Mouse (Mus musculus): ENCODE data around the gene Pld4. TPM values are rescaled to one million over a fixed set of nuclear protein-coding genes. Genes with fewer than 3 reads are reported as not detected.
A peak's percentile ranks its signal among the peaks of the same experiment; 100 is the strongest.

The Pld4 gene
- polyA plus RNA-seq, 1 experiment from 2014 or later, result 13.0 TPM

- Histone ChIP-seq H3K27me3 (replicated peaks; ENCODE audit: control insufficient read depth, insufficient read depth, low read length) (no peaks in the 10 kb centered on the region), H3K9me3 (ENCODE audit: control insufficient read depth, low read length) (no peaks in the 10 kb centered on the region), H3K4me1 (replicated peaks; ENCODE audit: control insufficient read depth, insufficient read depth, low read length) (no peaks in the 10 kb centered on the region), H3K4me2 (ENCODE audit: low read length) (no peak overlapping the region), H3K36me3 (ENCODE audit: control insufficient read depth, insufficient read depth, low read length) (peaks cover 79% of the 10 kb centered on the region), H3K27ac (ENCODE audit: low read depth) (no peak overlapping the region), H3K9ac (ENCODE audit: low read length) (no peak overlapping the region), H3K4me3 (ENCODE audit: low read depth, low read length) (no peak overlapping the region)
- WGBS, result 89% methylated on average over 19 of the region's 19 CpGs
- DNase-seq (ENCODE audit: low spot score) (no peak), ATAC-seq (replicated peaks; ENCODE audit: low FRiP score, low TSS enrichment, low read depth) (no peak)
Measured at GRCm38 (mm10) chr12:112734881-112735655, 25.4 kb upstream of the Pld4 start.

GRCm38 (mm10) chr12:112735896-112736635 is 24.4 kb upstream of the Pld4 start:
- H3K4me2 ChIP-seq (ENCODE audit: low read length), result no peak overlapping the region
- no peak for DNase-seq (ENCODE audit: low spot score)
- peaks cover 86% of the 10 kb centered on the region for H3K36me3 ChIP-seq (ENCODE audit: control insufficient read depth, insufficient read depth, low read length)
- no peak overlapping the region for H3K4me3 ChIP-seq (ENCODE audit: low read depth, low read length)
- H3K4me1 ChIP-seq (replicated peaks; ENCODE audit: control insufficient read depth, insufficient read depth, low read length), result no peaks in the 10 kb centered on the region
- no peaks in the 10 kb centered on the region for H3K9me3 ChIP-seq (ENCODE audit: control insufficient read depth, low read length)
- no peaks in the 10 kb centered on the region for H3K27me3 ChIP-seq (replicated peaks; ENCODE audit: control insufficient read depth, insufficient read depth, low read length)
- ATAC-seq (replicated peaks; ENCODE audit: low FRiP score, low TSS enrichment, low read depth), result no peak
- H3K27ac ChIP-seq (ENCODE audit: low read depth), result no peak overlapping the region
- WGBS, result 89% methylated on average over 29 of the region's 29 CpGs
- no peak overlapping the region for H3K9ac ChIP-seq (ENCODE audit: low read length)

GRCm38 (mm10) chr12:112736636-112736925 is 23.9 kb upstream of the Pld4 start:
- no peaks in the 10 kb centered on the region for H3K9me3 ChIP-seq (ENCODE audit: control insufficient read depth, low read length)
- ATAC-seq (replicated peaks; ENCODE audit: low FRiP score, low TSS enrichment, low read depth) (no peak), DNase-seq (ENCODE audit: low spot score) (no peak)
- H3K27me3 ChIP-seq (replicated peaks; ENCODE audit: control insufficient read depth, insufficient read depth, low read length), result no peaks in the 10 kb centered on the region
- no peak overlapping the region for H3K27ac ChIP-seq (ENCODE audit: low read depth)
- H3K4me1 ChIP-seq (replicated peaks; ENCODE audit: control insufficient read depth, insufficient read depth, low read length), result no peaks in the 10 kb centered on the region
- H3K36me3 ChIP-seq (ENCODE audit: control insufficient read depth, insufficient read depth, low read length), result peaks cover 82% of the 10 kb centered on the region
- H3K4me2 ChIP-seq (ENCODE audit: low read length), result no peak overlapping the region
- H3K9ac ChIP-seq (ENCODE audit: low read length), result no peak overlapping the region
- no peak overlapping the region for H3K4me3 ChIP-seq (ENCODE audit: low read depth, low read length)
- WGBS, result 86% methylated on average over 10 of the region's 10 CpGs

GRCm38 (mm10) chr12:112737081-112737480 is 23.4 kb upstream of the Pld4 start:
- H3K9me3 ChIP-seq (ENCODE audit: control insufficient read depth, low read length), result no peaks in the 10 kb centered on the region
- no peak for DNase-seq (ENCODE audit: low spot score)
- no peaks in the 10 kb centered on the region for H3K27me3 ChIP-seq (replicated peaks; ENCODE audit: control insufficient read depth, insufficient read depth, low read length)
- H3K9ac ChIP-seq (ENCODE audit: low read length), result no peak overlapping the region
- ATAC-seq (replicated peaks; ENCODE audit: low FRiP score, low TSS enrichment, low read depth), result no peak
- 91% methylated on average over 7 of the region's 7 CpGs for WGBS
- H3K36me3 ChIP-seq (ENCODE audit: control insufficient read depth, insufficient read depth, low read length), result peaks cover 77% of the 10 kb centered on the region
- H3K4me3 ChIP-seq (ENCODE audit: low read depth, low read length), result no peak overlapping the region
- H3K4me2 ChIP-seq (ENCODE audit: low read length), result no peak overlapping the region
- no peak overlapping the region for H3K27ac ChIP-seq (ENCODE audit: low read depth)
- no peaks in the 10 kb centered on the region for H3K4me1 ChIP-seq (replicated peaks; ENCODE audit: control insufficient read depth, insufficient read depth, low read length)

GRCm38 (mm10) chr12:112737761-112738160 is 22.7 kb upstream of the Pld4 start:
- DNase-seq (ENCODE audit: low spot score), result no peak
- Histone ChIP-seq H3K27ac (ENCODE audit: low read depth) (no peak overlapping the region), H3K4me2 (ENCODE audit: low read length) (no peak overlapping the region), H3K4me3 (ENCODE audit: low read depth, low read length) (no peak overlapping the region), H3K36me3 (ENCODE audit: control insufficient read depth, insufficient read depth, low read length) (peaks cover 71% of the 10 kb centered on the region), H3K4me1 (replicated peaks; ENCODE audit: control insufficient read depth, insufficient read depth, low read length) (0 out of 2 replicates have a peak, but pooled peaks cover under 1% of the 10 kb centered on the region), H3K9me3 (ENCODE audit: control insufficient read depth, low read length) (no peaks in the 10 kb centered on the region), H3K9ac (ENCODE audit: low read length) (no peak overlapping the region), H3K27me3 (replicated peaks; ENCODE audit: control insufficient read depth, insufficient read depth, low read length) (no peaks in the 10 kb centered on the region)
- ATAC-seq (replicated peaks; ENCODE audit: low FRiP score, low TSS enrichment, low read depth), result no peak
- 92% methylated on average over 14 of the region's 14 CpGs for WGBS

- Histone ChIP-seq H3K9ac (ENCODE audit: low read length) (no peak overlapping the region), H3K36me3 (ENCODE audit: control insufficient read depth, insufficient read depth, low read length) (peaks cover 64% of the 10 kb centered on the region), H3K4me1 (replicated peaks; ENCODE audit: control insufficient read depth, insufficient read depth, low read length) (0 out of 2 replicates have a peak, but pooled peaks cover 2% of the 10 kb centered on the region), H3K27me3 (replicated peaks; ENCODE audit: control insufficient read depth, insufficient read depth, low read length) (no peaks in the 10 kb centered on the region), H3K4me2 (ENCODE audit: low read length) (no peak overlapping the region), H3K9me3 (ENCODE audit: control insufficient read depth, low read length) (no peaks in the 10 kb centered on the region), H3K4me3 (ENCODE audit: low read depth, low read length) (no peak overlapping the region), H3K27ac (ENCODE audit: low read depth) (no peak overlapping the region)
- 92% methylated on average over 31 of the region's 31 CpGs for WGBS
- ATAC-seq (replicated peaks; ENCODE audit: low FRiP score, low TSS enrichment, low read depth) (no peak), DNase-seq (ENCODE audit: low spot score) (no peak)
Measured at GRCm38 (mm10) chr12:112738281-112739022, 22.0 kb upstream of the Pld4 start.

- Histone ChIP-seq H3K27me3 (replicated peaks; ENCODE audit: control insufficient read depth, insufficient read depth, low read length) (no peaks in the 10 kb centered on the region), H3K9me3 (ENCODE audit: control insufficient read depth, low read length) (no peaks in the 10 kb centered on the region), H3K9ac (ENCODE audit: low read length) (no peak overlapping the region), H3K36me3 (ENCODE audit: control insufficient read depth, insufficient read depth, low read length) (peaks cover 62% of the 10 kb centered on the region), H3K4me2 (ENCODE audit: low read length) (no peak overlapping the region), H3K4me3 (ENCODE audit: low read depth, low read length) (no peak overlapping the region), H3K4me1 (replicated peaks; ENCODE audit: control insufficient read depth, insufficient read depth, low read length) (0 out of 2 replicates have a peak, but pooled peaks cover 2% of the 10 kb centered on the region), H3K27ac (ENCODE audit: low read depth) (no peak overlapping the region)
- 95% methylated on average over 24 of the region's 24 CpGs for WGBS
- no peak for ATAC-seq (replicated peaks; ENCODE audit: low FRiP score, low TSS enrichment, low read depth)
- no peak for DNase-seq (ENCODE audit: low spot score)
Measured at GRCm38 (mm10) chr12:112739023-112739568, 21.4 kb upstream of the Pld4 start.

GRCm38 (mm10) chr12:112742768-112743167 is 17.7 kb upstream of the Pld4 start:
- WGBS, result 61% methylated on average over 6 of the region's 6 CpGs
- Histone ChIP-seq H3K4me1 (replicated peaks; ENCODE audit: control insufficient read depth, insufficient read depth, low read length) (peaks cover 7% of the 10 kb centered on the region; the same call in 1 of the 2 replicates), H3K9me3 (ENCODE audit: control insufficient read depth, low read length) (no peaks in the 10 kb centered on the region), H3K9ac (ENCODE audit: low read length) (no peak overlapping the region), H3K27me3 (replicated peaks; ENCODE audit: control insufficient read depth, insufficient read depth, low read length) (no peaks in the 10 kb centered on the region), H3K27ac (ENCODE audit: low read depth) (no peak overlapping the region), H3K4me3 (ENCODE audit: low read depth, low read length) (no peak overlapping the region), H3K4me2 (ENCODE audit: low read length) (no peak overlapping the region), H3K36me3 (ENCODE audit: control insufficient read depth, insufficient read depth, low read length) (peaks cover 35% of the 10 kb centered on the region)
- ATAC-seq (replicated peaks; ENCODE audit: low FRiP score, low TSS enrichment, low read depth) (peak; percentile 19), DNase-seq (ENCODE audit: low spot score) (no peak)

Data from intestine, embryonic 14.5 days (tissue).